Mouse (Mus musculus) stomach, postnatal 0 days (tissue): ENCODE results near the gene Tsen2. TPM values are rescaled to one million over a fixed set of nuclear protein-coding genes. Genes with fewer than 3 reads are reported as not detected.

Experiments used
- ATAC-seq: fragments of 200-750 bp; cut with Nextera tagmentation; 2 replicates; pipeline ENCODE4 v1.8.0; 2017; ENCODE audit not compliant: low FRiP score, low TSS enrichment
- DNase-seq: peaks from one replicate; pipeline ENCODE4 v3.0.0-alpha.2; 2016; ENCODE audit warnings: low spot score
- H3K27ac ChIP-seq: fragments of 300-500 bp; sonication (generic); replicated peaks from 2 replicates; pipeline ENCODE4 v1.5.1; 2014; ENCODE audit warnings: mild to moderate bottlenecking, control low read depth
- H3K27me3 ChIP-seq: fragments of 300-500 bp; sonication (generic); 2 replicates; pipeline ENCODE4 v1.6.1; 2014; ENCODE audit warnings: low read length; ENCODE audit not compliant: control insufficient read depth, insufficient read depth
- H3K36me3 ChIP-seq: fragments of 300-500 bp; sonication (generic); 2 replicates; pipeline ENCODE4 v1.6.1; 2014; ENCODE audit warnings: low read length, mixed read lengths; ENCODE audit not compliant: control insufficient read depth, insufficient read depth
- H3K4me1 ChIP-seq: fragments of 300-500 bp; sonication (generic); replicated peaks from 2 replicates; pipeline ENCODE4 v1.6.1; 2014; ENCODE audit warnings: antibody characterized with exemption; ENCODE audit not compliant: control insufficient read depth, insufficient read depth
- H3K4me2 ChIP-seq: fragments of 300-500 bp; sonication (generic); replicated peaks from 2 replicates; pipeline ENCODE4 v1.6.1; 2014; ENCODE audit warnings: low read depth, mild to moderate bottlenecking, control low read depth, moderate library complexity
- H3K4me3 ChIP-seq: fragments of 300-500 bp; sonication (generic); 2 replicates; pipeline ENCODE4 v1.5.1; 2014; ENCODE audit warnings: low read depth, low read length, control low read depth
- H3K9ac ChIP-seq: fragments of 300-500 bp; sonication (generic); 2 replicates; pipeline ENCODE4 v1.6.1; 2014; ENCODE audit warnings: mild to moderate bottlenecking, low read length, control low read depth, mixed read lengths
- H3K9me3 ChIP-seq: fragments of 300-500 bp; sonication (generic); 2 replicates; pipeline ENCODE4 v1.6.1; 2016; ENCODE audit warnings: low read length; ENCODE audit not compliant: control insufficient read depth
- CTCF ChIP-seq: IDR thresholded peaks from 2 replicates; pipeline ENCODE4 v1.5.1; 2016; ENCODE audit warnings: antibody characterized with exemption, low read depth, mild to moderate bottlenecking, moderate library complexity
- EP300 ChIP-seq: optimal IDR thresholded peaks from 2 replicates; pipeline ENCODE3; 2016; ENCODE audit warnings: antibody characterized with exemption
- WGBS: fragments of 180-500 bp; shearing (Covaris S2); extraction: QIAGEN DNeasy Blood & Tissue Kit; methylation state at CpG from one replicate; pipeline ENCODE4 v1.1.7; 2014; 5-methylcytosine and 5-hydroxymethylcytosine counted together
- polyA plus RNA-seq: library from polyadenylated mRNA; unstranded; fragments of >200 nt; fragmentation: Nextera tagmentation; extraction: Ambion mirVana; gene quantifications from 2 replicates; pipeline ENCODE4 v1.2.1, GENCODE M21; 2015

The Tsen2 gene
- polyA plus RNA-seq, 1 experiment from 2014 or later, result 11.1 TPM

- no peaks in the 10 kb centered on the region for H3K4me1 ChIP-seq
- no peaks in the 10 kb centered on the region for H3K27me3 ChIP-seq
- ATAC-seq (no peak), DNase-seq (no peak)
- peaks cover 15% of the 10 kb centered on the region for H3K36me3 ChIP-seq
- H3K4me2 ChIP-seq, result no peak overlapping the region
- 92% methylated on average over 5 of the region's 5 CpGs for WGBS
- H3K9ac ChIP-seq, result no peak overlapping the region
- H3K27ac ChIP-seq, result no peak overlapping the region
- H3K9me3 ChIP-seq, result no peaks in the 10 kb centered on the region
- TF ChIP-seq EP300, result no peak
- no peak for TF ChIP-seq CTCF
- H3K4me3 ChIP-seq, result no peak overlapping the region
These were observed 65.8 kb downstream of the Tsen2 start for GRCm38 (mm10) chr6:115610301-115610700.

- TF ChIP-seq EP300 (no peak), CTCF (no peak)
- Histone ChIP-seq H3K4me3 (no peak overlapping the region), H3K36me3 (peaks cover 35% of the 10 kb centered on the region), H3K27me3 (no peaks in the 10 kb centered on the region), H3K27ac (no peak overlapping the region), H3K9me3 (no peaks in the 10 kb centered on the region), H3K4me1 (no peaks in the 10 kb centered on the region), H3K9ac (no peak overlapping the region), H3K4me2 (no peak overlapping the region)
- no peak for DNase-seq
- ATAC-seq, result no peak
These were observed 69.3 kb downstream of the Tsen2 start for GRCm38 (mm10) chr6:115613793-115614192.

DNA sequence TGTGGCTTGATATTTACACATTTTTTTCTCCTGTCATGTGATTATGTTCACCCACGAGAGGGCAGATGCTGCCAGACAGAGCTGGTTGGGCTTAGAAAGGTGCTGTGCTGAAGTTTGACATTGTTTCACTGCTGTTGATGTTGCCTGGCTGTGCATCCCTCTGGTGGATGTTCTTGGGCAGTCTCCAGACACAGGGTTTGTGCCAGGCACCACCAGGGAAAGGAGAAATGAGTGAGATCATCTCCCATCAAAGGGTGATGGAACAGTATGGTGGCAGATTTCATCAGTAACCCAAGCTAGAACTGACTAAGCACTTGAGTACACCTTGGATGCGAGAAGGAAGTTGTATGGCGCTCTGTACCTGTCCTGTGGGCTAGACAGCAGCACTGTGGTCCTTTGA lies 71.5 kb downstream of the Tsen2 start:
- WGBS, result 71% methylated on average over 3 of the region's 3 CpGs
- H3K4me2 ChIP-seq, result no peak overlapping the region
- H3K4me3 ChIP-seq, result no peak overlapping the region
- H3K27me3 ChIP-seq, result no peaks in the 10 kb centered on the region
- H3K9ac ChIP-seq, result no peak overlapping the region
- TF ChIP-seq EP300 (no peak), CTCF (peak; percentile 8; the same call in 1 of the 2 replicates)
- no peaks in the 10 kb centered on the region for H3K9me3 ChIP-seq
- no peaks in the 10 kb centered on the region for H3K4me1 ChIP-seq
- ATAC-seq (0 out of 2 replicates have a peak, but pooled peaks have one; percentile 32), DNase-seq (no peak)
- H3K36me3 ChIP-seq, result peaks cover 40% of the 10 kb centered on the region
- H3K27ac ChIP-seq, result no peak overlapping the region

DNA sequence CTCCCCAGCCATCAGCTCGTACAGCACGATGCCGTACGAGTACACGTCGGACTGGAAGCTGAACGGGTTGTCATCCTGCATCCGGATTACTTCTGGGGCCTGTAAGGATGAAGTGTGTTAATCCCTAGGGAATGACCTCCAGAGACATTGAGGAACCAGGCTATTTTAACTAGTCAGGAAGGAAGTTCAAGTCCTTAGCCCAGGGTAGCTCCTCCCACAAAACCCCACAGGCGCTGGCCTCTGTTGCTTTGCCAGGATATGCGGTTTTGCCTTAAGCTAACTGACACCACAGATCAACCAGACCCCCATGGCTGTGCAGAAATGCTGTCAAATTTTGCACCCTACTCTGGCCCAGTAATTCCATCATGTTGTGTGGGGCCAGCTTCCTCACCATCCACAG lies 75.4 kb downstream of the Tsen2 start:
- ATAC-seq (no peak), DNase-seq (no peak)
- no peak overlapping the region for H3K4me2 ChIP-seq
- no peaks in the 10 kb centered on the region for H3K9me3 ChIP-seq
- H3K27me3 ChIP-seq, result no peaks in the 10 kb centered on the region
- peaks cover 46% of the 10 kb centered on the region for H3K36me3 ChIP-seq
- H3K9ac ChIP-seq, result no peak overlapping the region
- no peaks in the 10 kb centered on the region for H3K4me1 ChIP-seq
- WGBS, result 85% methylated on average over 10 of the region's 10 CpGs
- H3K27ac ChIP-seq, result no peak overlapping the region
- H3K4me3 ChIP-seq, result no peak overlapping the region
- no peak for TF ChIP-seq EP300
- no peak for TF ChIP-seq CTCF

GRCm38 (mm10) chr6:115620942-115621341 lies 76.5 kb downstream of the Tsen2 start:
- no peaks in the 10 kb centered on the region for H3K9me3 ChIP-seq
- no peaks in the 10 kb centered on the region for H3K27me3 ChIP-seq
- no peak overlapping the region for H3K9ac ChIP-seq
- no peak overlapping the region for H3K4me2 ChIP-seq
- H3K4me1 ChIP-seq, result no peaks in the 10 kb centered on the region
- TF ChIP-seq CTCF (no peak), EP300 (no peak)
- DNase-seq (no peak), ATAC-seq (no peak)
- no peak overlapping the region for H3K4me3 ChIP-seq
- H3K27ac ChIP-seq, result no peak overlapping the region
- H3K36me3 ChIP-seq, result peaks cover 50% of the 10 kb centered on the region
- WGBS, result 39% methylated on average over 1 of the region's 1 CpGs

- no peak overlapping the region for H3K27ac ChIP-seq
- DNase-seq, result no peak
- no peaks in the 10 kb centered on the region for H3K9me3 ChIP-seq
- H3K36me3 ChIP-seq, result peaks cover 27% of the 10 kb centered on the region
- no peak overlapping the region for H3K9ac ChIP-seq
- TF ChIP-seq CTCF, result no peak
- H3K4me2 ChIP-seq, result no peak overlapping the region
- H3K4me3 ChIP-seq, result no peak overlapping the region
- ATAC-seq, result no peak
- 87% methylated on average over 5 of the region's 5 CpGs for WGBS
- no peaks in the 10 kb centered on the region for H3K4me1 ChIP-seq
- H3K27me3 ChIP-seq, result no peaks in the 10 kb centered on the region
These were observed 81.7 kb downstream of the Tsen2 start for GRCm38 (mm10) chr6:115626121-115626520.

Other genes starting within 250 kb of the Tsen2 start
- gene Pparg, start 183.7 kb upstream of the Tsen2 start, polyA plus RNA-seq, result 44.4 and 47.8 TPM in 2 replicates
- 27.4 and 30.5 TPM in 2 replicates for gene Mkrn2os, start 47.9 kb downstream of the Tsen2 start, polyA plus RNA-seq
- gene Mkrn2, start 57.2 kb downstream of the Tsen2 start, polyA plus RNA-seq, result 17.8 and 19.4 TPM in 2 replicates
- gene Raf1, start 132.0 kb downstream of the Tsen2 start, polyA plus RNA-seq, result 67.1 and 70.8 TPM in 2 replicates
- 90.6 and 100.0 TPM in 2 replicates for gene Tmem40, start 217.7 kb downstream of the Tsen2 start, polyA plus RNA-seq
- 3.2 and 3.5 TPM in 2 replicates for gene Cand2, start 229.9 kb downstream of the Tsen2 start, polyA plus RNA-seq